Mouse (Mus musculus): Measurements from ENCODE around the gene Gm10322.

- no peak for TF ChIP-seq POLR2A (IDR thresholded peaks at IDR 0.05; ENCODE audit: extremely low read depth, insufficient read depth, low read length)
- no peak for TF ChIP-seq CTCF (IDR thresholded peaks at IDR 0.05; ENCODE audit: extremely low read depth, insufficient read depth, low read length)
These were observed 13.0 kb downstream of the Gm10322 start for GRCm38 (mm10) chr10:59628641-59629505.
